Mouse (Mus musculus): ENCODE data around the gene Mogat2.

GRCm38 (mm10) chr7:99200290-99200689, 38.1 kb downstream of the Mogat2 start:
- no peak for TF ChIP-seq CTCF (IDR thresholded peaks at IDR 0.05; ENCODE audit: borderline replicate concordance, insufficient read depth, low read depth, low read length)
- no peak for TF ChIP-seq POLR2A (IDR thresholded peaks at IDR 0.05; ENCODE audit: borderline replicate concordance, insufficient read depth, low read length)
